Mouse (Mus musculus): Measurements from ENCODE around the gene Draxin.

Draxin gene

DNA sequence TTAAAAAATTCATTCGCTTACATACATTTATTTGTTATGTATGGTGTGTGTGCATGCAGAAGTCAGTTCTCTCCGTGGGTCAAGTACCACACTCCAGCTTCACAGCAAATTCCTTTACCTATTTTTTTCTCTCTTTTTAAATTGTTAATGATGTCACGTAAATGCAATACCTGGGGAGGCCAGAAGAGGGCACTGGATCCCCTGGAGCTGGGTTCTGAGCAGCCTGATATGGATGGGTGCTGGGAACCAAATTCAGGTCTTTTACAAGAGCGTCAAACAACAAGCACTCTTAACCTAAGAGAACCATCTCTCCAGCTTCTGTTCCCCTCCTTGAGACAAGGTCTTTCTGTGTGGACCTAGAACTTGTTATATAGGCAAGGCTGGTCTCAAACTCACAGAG lies 13.8 kb downstream of the Draxin start:
- DNase-seq (ENCODE audit: low read depth, low spot score): no peak

DNA sequence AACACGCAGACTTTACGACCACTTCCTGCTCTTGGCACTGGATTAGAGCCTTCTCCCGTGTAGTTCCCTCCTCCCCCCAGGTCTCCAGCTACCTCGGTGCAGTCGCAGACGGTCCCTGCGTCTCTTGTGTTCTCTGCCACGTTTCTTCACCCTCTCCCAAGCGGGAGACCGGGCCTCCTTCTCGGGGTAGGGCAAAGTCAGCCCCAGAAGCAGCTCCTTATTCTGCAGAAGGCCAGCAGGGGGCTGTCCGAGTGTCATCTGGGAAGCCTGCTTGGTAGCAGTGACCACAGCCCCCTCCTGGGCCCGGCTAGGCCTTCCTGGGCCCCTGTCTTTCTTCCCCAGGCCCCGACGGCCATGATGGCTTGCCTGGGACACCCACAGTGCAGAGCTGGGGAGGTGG lies 15.0 kb downstream of the Draxin start:
- no peak for DNase-seq (ENCODE audit: low read depth, low spot score)

DNA sequence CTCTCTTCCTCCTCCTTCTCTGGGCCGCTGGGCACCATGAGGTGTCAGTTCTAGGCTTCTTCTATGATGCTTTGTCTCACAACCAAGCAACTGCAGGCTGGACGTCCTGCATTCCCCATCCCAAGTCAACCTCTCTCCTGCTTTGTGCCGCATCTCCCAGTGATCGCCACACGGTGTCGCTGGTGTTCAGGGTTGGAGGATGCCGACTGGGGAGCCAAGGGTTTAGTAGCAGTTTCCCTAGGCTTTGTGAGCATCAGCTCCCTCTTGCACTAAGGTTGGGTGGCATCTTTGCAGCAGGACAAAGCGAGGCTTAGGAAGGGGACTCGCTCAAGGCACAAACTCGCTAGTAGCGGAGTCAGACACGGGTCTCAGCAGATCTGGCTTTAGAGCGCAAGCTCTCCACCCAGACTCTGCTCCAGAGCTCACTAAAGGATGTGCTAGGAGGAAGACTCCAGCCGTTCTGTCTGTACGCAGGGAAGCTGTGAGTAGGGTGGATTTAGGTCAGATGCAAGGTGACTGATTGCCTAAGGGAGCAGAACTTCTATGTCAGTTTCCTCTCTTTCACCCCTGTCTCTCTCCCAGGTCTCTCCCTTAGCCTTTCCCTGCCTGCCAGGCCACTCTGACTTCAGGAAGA lies 15.6 kb downstream of the Draxin start:
- peak; percentile 22 for DNase-seq (ENCODE audit: low read depth, low spot score)

DNA sequence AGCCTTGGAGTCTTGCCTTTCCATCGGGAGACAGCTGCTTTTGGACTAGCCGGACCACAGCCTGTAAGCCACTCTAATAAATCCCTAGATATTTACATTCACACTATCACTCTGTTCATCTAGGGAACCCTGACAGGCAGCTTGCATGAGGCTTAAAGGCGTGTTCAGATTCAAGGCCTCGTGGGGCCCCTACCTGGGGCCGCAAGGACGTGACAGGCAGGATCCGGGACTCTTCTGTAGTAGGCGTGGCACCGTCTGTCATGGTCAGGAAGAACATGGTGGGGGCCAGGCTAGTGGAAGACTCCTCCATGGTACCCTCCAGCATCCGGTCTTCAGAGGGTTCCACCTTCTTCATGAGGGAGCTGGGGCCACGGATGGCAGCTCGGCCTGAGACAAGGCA lies 18.0 kb downstream of the Draxin start:
- no peak for DNase-seq (ENCODE audit: low read depth, low spot score)

DNA sequence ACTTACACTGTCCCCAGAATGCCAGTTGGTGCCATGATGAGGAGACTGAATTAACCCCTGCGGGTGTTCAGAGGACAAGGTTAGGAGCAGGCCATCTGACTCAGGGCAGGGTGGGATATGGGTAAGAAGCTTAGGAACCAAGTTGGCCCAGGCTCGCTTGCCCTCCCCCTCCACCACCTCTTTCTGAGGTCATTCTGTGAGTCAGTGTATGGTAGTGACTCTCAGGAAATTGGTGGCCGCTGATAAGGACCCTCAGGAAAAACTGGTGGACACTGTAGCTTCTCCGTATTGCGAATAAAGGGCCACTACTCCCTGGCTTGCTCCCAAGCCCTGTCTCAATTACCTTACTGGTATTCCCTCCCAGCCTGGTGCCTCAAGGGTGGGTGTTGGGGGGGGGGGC lies 21.3 kb downstream of the Draxin start:
- DNase-seq (ENCODE audit: low read depth, low spot score): no peak

DNA sequence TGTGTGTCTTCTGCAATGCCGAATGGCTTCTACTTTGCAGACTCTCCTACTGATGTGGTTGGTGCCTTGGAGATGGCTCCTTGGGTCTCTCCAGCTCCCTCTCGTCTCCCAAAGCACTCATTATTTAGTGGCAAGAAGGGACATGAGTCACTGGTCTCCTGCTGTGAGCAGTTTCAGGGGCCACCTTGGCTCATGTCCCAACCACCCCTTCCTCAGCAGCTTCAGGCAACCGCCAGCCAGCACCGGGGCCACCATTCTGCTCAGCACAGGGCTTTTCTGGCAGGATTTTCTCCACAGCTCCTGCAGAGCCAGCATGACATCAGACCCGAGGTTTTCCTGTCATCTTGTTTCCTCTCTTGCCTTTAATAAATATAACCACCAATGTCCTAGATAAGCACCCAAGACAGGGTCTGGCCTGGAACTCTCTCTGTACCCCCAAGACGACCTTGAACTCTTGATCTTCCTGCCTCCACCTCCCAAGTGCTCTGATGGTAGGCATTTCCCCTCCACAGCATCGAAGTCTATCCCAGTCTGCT lies 21.9 kb downstream of the Draxin start:
- no peak for DNase-seq (ENCODE audit: low read depth, low spot score)

DNA sequence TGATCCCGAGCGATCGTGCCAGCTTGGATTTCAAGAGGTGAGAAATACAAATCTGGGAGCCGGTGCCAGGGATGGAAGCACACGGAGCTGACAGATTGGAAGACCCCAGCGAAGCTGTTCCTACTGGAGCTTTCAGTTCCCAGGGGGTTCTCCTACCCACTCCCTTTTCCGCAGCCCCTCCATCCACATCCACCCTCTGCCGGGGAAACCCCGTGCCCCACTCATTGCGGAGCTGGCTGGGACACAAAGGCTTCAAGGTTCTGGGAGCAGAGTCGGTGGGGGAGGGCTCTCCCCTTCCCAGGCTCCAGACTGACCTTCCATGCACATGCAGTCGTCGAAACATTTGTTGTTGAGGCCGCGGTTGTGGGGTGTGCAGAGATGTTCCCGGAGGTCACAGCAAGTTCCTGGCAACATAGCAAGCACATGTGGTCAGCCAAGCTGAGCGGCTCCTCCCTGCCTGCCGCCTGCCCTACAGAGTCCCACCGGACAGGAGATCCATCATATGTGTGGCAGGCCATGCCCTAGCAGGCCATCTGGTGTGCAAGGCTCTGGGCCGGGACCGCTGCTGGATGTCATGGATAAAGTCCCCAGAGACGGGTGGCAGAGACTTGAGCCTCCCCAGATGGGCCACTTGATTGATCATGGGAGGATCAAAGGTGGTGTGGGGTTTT lies 22.7 kb downstream of the Draxin start:
- DNase-seq (ENCODE audit: low read depth, low spot score): no peak

DNA sequence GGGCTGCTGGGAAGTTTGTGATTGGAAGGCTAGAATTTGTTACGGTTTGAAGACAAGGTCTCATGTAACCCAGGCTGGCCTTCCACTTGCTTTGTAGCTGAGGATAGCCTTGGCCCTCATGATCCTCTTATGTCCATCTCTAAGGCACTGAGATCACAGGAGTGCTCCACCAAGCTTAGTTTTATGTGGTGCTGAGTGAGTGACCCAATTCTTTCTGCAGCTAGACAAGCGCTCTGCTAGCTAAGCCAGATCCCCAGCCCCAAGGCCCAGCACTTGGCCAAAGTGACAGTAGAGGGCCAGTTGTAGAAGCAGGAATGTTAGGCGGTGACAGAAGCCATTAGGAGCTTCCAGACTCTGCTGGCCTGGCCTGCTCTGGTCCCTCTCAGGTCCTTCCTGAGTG lies 26.4 kb downstream of the Draxin start:
- DNase-seq (ENCODE audit: low read depth, low spot score): no peak

DNA sequence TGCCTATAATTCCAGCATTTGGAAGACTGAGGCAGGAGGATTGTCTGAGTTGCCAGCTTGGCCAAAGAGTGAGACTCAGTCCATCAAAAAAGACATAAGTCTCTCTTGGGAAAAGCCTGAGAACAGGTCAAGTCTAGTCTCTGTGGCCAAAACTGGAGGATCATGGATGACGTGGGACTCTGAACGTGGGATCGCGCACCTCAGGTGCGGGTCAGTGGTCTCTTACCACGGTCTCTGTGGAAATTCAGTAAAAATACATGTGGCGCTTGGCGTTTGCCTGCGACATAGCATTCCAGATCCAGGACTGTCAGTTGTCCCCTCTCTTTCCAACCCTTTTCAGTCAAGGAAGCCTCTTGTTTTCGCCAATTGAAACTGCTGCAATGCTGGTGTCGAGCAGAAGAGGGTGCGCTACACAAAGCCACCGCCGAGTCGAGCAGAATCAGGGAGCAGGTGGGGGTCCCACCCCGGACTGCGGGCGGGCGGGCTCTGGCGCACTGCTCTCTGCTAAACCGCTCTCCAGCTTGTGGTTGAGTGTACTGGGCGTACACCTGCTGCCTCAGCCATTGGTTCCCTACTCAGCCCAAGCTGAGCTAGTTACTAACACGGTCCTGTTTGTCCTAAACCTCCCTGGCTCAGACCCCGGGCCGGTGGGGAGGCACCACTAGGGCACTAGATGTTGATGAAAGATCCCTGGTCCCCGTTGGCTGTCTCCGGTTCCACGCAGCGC lies 28.5 kb downstream of the Draxin start:
- no peak for DNase-seq (ENCODE audit: low read depth, low spot score)

DNA sequence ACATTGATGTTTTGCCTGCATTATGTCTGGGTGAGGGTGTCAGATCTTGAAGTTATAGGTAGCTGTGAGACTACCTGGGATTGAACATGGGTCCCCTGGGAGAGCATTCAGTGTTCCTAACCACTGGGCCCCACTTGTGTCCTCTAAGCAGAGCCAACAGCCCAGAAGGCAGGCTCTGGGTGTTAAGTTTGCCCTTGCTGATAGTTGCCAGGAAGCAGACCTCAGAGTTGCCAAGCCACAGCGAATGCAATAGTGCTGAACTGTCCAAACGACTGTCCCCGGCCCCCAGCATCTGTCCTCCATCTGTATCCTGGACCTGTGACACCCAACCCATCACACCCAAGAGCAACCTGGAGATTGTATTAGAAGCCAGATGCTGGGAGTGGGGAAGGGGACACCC lies 31.8 kb downstream of the Draxin start:
- DNase-seq (ENCODE audit: low read depth, low spot score): no peak

DNA sequence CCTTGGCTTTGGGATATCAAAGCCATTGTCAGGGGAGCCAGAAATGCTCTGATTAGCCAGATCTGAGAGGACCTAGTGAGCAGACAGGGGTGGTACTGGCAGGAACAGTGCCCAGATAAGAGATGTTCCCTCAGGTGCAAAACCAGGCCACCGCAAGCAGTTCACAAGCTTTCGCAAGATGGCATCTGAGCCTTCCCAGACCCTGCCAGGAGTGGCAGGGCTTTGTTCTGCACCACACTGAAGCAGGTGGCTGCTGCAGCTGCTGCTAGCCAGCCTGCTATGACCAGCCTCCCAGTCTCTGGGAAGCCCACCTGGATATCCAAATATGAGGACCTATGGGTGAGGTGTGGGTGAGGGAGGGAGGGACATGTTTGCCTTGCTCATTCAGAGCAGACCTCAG lies 32.6 kb downstream of the Draxin start:
- DNase-seq (ENCODE audit: low read depth, low spot score): no peak

DNA sequence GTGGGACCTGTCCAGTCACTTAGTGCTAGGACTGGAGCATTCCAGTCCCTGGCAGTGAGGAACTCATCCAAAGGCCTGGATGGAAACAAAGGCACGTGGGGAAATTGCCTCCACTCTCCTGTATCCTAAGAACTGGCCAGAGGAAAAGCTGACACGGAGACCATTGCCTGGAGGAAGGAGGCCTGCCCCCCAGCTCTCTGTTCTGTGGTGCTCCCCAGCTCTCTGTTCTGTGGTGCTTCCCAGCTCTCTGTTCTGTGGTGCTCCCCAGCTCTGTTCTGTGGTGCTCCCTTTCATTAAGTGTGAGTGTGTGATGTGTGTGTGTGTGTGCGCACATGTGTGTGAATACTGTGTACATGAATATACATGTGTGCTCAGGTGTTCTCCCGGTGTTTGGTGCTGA lies 35.4 kb downstream of the Draxin start:
- DNase-seq (ENCODE audit: low read depth, low spot score): no peak

DNA sequence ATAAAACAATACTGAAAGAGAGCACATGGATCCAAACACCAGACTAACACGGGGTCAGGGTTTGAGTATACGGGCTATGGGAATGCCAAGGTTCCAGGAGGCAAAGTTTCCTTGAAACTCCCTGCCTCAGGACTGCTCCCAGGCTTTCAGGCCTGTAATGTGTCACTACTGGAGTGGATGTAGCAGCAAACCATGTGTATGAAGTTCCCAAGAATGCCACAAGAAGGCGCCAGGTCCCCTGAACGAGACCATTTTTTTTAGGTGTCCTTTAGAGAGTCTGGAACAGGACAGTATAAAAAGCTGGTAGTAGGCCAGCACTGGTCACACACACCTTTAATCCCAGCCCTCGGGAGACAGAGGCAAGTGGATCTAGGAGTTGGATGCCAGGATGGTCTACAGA lies 36.3 kb downstream of the Draxin start:
- DNase-seq (ENCODE audit: low read depth, low spot score): no peak

DNA sequence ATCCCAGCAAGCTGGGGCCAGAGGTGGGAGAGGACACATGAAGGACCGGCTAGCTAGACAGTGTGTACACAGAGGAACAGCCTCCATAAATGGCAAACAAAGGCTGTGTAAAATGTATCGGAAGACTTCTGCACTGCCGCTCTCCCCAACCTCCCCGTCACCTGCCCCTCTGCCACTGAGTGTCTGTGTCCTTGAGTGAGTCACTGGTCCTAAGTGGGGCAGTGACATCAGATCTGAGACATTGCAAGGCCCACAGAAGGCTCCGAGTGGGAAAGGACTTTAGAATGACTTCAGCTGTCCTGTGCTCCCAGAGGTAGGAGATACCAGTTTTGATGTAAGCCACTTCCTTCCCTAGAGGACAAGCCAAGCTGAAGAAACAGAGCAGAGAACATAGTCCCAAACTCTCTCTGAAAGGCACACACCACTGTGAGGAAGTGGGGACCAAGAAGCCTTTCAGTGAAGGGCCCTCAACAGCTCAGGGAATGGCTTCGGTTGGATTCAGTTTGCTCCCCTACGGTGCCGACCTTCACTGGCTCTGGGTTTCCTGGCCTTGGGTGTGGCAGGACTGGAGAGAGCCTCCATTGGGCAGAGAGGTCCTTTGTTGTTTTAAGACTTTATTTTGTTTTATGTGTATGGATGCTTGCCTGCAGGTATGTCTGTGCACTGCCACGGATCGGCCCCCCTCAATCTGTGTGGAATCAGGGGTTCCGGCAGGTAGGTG lies 37.8 kb downstream of the Draxin start:
- DNase-seq (ENCODE audit: low read depth, low spot score): no peak

DNA sequence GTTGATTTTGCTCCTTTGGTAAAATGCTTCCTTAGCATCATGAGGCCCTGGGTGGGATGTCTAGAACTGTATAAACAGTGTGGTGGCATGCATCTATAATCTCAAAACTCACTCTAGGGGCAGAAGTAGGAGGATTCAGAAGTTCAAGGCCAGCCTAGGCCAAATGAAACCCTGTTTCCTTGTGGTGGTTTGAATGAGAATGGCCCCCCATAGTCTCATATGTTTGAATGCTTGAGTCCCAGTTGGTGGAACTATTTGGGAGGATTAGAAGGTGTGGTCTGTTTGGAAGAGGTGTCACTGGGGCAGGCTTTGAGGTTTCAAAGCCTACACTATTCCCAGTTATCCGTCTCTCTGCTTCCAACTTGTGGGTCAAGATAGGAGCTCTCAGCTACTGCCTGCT lies 39.3 kb downstream of the Draxin start:
- no peak for DNase-seq (ENCODE audit: low read depth, low spot score)

DNA sequence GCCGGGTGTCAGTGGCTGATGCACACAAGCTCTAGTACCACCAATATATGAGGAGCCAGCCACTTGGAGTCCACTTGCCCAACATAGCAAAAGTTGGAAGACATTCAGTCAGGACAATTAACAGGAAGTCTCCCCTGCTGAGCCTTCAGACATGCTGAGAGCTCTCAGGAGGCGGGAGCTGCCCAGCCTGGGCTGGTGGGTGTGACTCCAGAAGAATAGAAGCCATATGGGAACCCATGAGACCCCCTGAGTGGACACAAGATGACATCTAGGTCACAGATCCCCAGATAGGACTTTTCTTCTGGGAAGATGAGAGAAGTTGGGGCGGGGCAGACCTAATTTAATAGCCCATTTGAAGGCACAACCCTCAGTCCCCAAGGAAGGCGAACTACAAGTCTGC lies 41.3 kb downstream of the Draxin start:
- DNase-seq (ENCODE audit: low read depth, low spot score): no peak

DNA sequence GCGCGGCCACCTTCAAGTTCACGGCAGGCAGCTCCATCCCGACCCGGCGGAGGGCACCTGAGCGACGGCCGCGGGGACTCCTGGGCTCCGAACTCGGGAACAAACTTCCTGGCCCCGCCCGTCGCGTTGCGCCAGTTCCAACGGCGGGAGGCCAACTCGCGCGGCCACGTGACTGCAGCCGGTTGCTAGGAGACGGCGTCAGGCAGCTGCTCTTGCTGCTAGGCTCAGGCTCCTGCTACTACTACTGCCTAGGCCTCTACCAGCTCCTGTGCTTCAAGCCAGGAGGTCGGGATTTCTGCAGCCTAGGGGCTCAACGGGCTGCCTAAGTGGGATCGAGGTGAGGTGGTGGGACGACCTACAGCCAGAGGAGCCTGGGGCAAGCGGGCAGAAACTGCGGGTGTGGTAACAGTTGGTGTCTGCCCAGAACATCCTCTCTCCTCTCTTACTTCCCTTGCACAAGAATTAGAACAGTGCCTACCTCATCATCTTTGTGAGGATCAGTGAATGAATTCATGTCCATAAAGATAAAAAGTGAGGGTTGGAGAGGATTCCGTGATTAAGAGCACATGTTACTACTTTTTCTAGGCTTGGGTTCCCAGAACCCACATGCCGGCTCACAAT lies 42.5 kb downstream of the Draxin start, which contains the start of gene Agtrap:
TSS of gene Agtrap (minus strand) at position 125 of the 621 bp plus-strand sequence.
- DNase-seq (ENCODE audit: low read depth, low spot score): peak; percentile 65

DNA sequence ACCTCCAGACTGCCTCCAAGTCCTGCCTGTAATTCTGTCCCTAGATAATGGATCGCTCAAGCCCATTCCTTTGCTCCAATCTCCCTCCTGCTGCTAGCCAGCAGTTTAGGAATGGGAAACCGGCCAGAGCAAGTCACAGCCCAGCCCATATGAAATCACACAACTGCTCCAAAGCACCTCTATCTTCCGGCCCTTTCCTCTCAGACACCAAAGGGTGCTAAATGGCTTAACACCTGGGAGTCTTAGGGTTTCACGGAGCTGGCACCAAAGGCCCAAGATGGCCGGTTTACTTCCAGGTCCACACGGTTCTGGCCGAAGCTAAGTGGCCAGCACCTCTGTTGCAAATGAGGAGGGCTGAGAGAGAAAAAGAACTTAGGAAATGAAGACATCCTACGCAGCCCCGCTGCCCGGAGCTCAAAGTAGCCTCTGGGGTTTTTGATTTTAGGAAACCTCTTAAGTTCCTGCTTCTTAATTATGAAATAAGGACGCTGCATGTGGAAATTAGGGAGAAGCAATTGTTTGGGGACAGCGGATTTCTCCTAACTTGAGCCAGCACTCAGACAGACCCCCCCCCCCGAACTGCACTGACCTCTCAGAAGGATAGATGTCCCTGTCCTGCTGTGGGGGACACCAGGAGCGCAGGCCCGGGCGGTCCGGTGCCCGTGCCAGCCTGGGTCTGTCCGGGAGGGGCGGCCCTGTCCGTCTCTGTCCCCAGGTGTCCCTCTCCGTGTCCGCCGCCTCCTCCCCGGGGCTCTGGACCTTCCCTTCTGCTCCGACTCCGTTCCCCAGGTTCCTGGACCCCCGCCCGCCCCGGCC lies 43.2 kb downstream of the Draxin start:
- DNase-seq (ENCODE audit: low read depth, low spot score): no peak

DNA sequence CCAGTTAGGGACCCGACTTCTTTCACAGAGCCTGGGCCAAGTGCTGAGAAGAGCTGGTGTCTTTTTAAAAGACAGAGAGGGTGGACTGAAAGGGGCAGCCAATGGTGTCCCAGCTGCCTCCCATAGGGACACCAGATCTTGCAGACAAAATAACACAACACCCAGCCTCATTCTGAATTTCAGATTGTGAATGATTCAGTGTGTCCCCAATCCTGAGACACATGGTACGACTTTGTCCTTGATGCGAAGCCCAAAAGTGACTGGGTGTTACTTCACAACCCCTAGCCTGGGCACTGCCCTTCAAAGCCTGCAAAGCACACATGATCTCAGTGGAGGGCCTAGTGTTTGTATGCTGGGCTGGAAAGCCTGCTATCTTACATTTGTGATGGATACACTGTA lies 44.6 kb downstream of the Draxin start:
- DNase-seq (ENCODE audit: low read depth, low spot score): no peak

DNA sequence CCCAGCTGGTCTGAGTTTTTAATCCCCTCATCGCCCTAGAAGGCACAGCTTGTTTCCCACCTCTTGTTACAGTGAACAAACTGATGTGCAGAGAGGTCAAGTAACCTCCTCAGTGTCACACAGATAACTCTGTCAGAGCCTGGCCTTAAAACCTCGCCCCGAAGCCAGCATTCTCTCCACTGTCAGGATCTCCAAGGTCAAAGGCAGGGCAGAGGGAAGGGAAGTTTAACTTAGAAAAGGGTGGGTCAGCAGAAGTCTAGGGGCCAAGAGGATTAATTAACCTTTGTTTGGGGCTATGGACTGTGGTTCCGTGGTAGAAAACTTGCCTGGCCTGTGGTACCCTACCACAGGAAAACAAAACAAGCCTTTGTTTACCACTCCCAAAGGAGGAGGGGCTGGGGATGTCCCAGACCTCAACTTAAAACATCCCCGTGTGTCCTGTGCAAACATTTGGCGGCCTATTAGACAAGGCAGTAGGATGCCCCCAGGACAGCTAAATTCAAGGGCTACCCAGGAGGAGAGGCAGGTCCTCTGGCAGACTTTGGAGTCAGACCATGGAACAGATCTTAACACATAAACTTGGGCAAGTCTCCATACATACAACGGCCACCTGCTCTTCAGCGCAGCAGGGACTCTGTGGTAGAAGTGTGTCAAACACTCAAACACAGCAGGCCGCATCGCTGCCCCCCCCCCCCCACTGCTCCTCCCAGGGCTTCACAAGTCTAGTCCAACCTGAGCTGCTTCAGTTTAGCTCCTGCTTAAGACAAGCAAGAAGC lies 45.2 kb downstream of the Draxin start:
- DNase-seq (ENCODE audit: low read depth, low spot score): no peak

Measured in c-Kit-negative CD71-positive TER-119-positive erythroid progenitor cells, embryonic 14.5 days (primary cell).